Mouse (Mus musculus) layer of hippocampus, adult 2 months (tissue): ENCODE data around the gene Rhobtb3. TPM values are rescaled to one million over a fixed set of nuclear protein-coding genes. Genes with fewer than 3 reads are reported as not detected.
A peak's percentile ranks its signal among the peaks of the same experiment; 100 is the strongest.
"Not testable (repeated sequence)": the region's sequence is repeated elsewhere in the genome, so short reads cannot be mapped to it uniquely, and the experiment has no call there.

ENCODE experiments used
- DNase-seq, 2 experiments: peaks; one replicate each; pipeline ENCODE4 v3.0.0; 2022; ENCODE audit warnings: low spot score in 2 of 2
- H3K27ac ChIP-seq: fragments of 200-600 bp; 2 replicates; pipeline ENCODE4 v1.8.1; 2022
- H3K4me3 ChIP-seq: fragments of 200-600 bp; 2 replicates; pipeline ENCODE4 v1.8.1; 2022; ENCODE audit warnings: mild to moderate bottlenecking
- CTCF ChIP-seq: fragments of 200-600 bp; conservative IDR thresholded peaks from 2 replicates; pipeline ENCODE4 v1.8.1; 2022; ENCODE audit warnings: antibody characterized with exemption, mild to moderate bottlenecking, moderate library complexity
- total RNA-seq, 2 experiments: library from RNA; stranded (reverse); gene quantifications; 2 replicates each; pipeline ENCODE4 v1.2.3; 2021

Gene Rhobtb3
- total RNA-seq, 2 experiments from 2014 or later: 15.9 to 16.7 TPM

DNA sequence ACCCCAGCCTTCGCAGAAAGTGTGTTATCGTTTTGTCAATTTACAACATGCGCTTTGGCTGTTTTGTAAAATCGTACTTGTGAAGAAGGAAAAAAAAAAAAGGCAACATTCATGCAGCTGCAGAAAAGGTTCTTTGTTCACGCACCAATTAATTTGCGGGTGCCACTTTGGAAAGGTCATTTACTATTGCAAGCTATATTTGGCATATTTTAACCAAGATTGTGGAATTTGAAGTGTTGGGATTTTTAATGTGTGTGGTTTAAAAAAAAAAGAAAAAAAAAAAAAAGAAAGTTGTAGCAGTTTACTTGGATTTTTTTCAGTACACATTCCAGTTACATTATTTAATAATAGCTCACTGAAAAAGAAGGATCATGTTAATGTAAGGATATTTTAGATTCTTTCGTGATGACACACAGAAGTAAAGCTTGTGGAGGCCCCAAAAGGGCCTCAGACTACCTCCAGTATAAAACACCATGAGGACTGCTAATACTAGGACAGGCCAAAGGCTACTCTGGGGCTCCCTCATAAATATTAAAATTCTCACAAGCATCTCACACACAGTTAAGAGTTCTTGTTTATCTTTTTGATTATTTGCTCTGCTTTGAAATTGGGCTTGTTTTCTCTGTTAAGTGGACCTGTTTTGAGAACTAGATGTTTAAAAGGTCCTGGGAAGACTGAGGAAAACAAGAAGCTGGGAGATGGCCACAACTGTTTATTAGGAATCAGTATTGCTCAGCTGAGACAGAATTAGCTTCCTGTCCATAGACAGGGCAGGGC lies 507 bp upstream of the Rhobtb3 start:
- DNase-seq: no peak
- Histone ChIP-seq H3K4me3 (peak overlapping the region; percentile 81), H3K27ac (peak overlapping the region; percentile 96)
- no peak for TF ChIP-seq CTCF

DNA sequence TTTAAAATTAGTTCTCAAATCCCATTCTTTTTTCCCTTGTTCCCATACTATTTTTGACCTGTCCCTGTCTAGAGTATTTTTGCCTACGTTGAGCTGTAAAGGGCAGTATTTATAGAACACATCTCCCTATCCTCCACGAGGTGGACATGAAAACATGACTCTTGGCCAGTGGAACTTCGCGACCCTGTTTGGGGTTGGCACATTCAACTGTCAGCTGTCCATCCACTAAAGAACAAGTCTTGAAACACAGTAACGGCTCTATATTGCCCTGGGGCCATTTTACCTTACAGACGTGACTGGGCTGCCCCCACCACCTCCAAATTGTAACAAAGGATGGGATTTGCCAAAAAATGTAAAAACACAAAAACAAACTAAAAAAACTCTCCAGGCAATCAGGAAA lies 994 bp downstream of the Rhobtb3 start:
- peak; percentile 21; the same call in 1 of the 2 replicates for TF ChIP-seq CTCF
- H3K4me3 ChIP-seq: peak overlapping the region; percentile 81
- H3K27ac ChIP-seq: peak overlapping the region; percentile 96
- DNase-seq: no peak

DNA sequence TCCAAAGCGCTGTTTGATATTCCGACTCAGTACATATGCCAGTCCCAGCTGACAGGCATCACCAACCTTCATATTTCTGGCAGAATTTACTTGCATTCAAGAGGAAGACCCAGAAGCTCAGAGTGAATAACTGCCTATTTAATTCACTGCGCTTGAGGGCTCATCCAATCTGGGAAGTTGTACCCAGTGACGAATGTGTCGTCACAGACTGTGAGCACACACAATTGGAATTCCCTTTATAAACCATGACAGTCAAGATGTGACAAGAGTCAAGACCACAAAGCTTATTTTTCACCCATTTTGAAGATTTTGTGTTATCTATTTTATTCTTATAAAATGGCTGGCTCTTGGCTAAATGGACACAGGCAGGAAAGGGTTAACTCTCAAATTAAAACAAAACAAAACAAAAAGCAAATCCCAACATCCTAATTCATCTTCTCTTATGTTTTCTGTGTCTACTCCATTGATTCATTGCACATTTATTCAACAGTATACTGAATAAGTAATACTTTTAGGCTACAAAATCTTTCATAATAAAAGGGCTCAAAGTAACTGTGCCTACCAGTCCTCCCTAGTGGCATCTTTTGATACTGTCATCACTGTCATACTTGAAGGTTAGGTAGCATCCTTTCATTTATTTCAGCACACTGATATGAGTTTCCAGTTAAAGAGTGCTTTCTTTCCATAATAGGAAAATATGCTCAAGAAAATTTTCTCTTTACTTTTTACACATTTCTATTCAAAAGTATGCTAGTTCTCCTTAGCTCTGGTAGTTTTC lies 2.0 kb downstream of the Rhobtb3 start:
- peak overlapping the region; percentile 5; the same call in 1 of the 2 replicates for H3K4me3 ChIP-seq
- peak; percentile 58 for TF ChIP-seq CTCF
- H3K27ac ChIP-seq: peak overlapping the region; percentile 48; the same call in 1 of the 2 replicates
- no peak for DNase-seq

DNA sequence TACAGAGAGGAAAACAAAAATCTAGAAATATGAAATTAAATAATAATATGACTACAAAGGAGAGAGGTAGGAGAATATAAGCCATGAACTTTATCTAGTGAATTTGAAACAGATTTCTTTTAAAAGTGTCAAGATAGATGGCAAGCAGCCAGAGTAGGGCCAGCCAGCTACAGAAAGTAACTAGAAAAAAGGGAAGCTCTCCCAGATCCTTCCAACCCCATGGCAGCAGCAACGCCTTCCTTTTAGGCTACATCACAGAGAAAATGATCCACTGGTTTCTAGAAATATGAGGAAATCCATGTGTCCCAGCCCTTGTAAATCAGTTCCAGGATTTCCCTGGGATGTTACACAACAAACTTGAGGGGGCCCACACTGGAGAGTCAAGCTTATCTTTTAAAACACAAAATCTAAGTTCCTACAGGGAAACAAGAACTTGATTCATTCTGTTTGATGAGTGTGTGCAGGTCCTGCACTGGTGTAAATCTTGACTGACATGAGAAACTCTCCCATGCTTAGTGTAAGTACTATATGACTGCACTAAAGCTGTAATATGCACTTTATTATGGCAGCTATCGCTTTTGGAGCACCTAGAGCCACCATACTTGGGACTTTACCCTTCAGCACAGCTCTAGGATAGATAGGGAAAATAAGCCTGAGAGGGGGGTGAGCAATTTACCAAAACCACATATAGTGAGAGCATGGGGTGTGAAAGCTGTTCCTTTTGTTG lies 2.8 kb downstream of the Rhobtb3 start:
- no peak for TF ChIP-seq CTCF
- peak overlapping the region; percentile 48; the same call in 1 of the 2 replicates for H3K27ac ChIP-seq
- H3K4me3 ChIP-seq: peak overlapping the region; percentile 5; the same call in 1 of the 2 replicates
- no peak for DNase-seq

DNA sequence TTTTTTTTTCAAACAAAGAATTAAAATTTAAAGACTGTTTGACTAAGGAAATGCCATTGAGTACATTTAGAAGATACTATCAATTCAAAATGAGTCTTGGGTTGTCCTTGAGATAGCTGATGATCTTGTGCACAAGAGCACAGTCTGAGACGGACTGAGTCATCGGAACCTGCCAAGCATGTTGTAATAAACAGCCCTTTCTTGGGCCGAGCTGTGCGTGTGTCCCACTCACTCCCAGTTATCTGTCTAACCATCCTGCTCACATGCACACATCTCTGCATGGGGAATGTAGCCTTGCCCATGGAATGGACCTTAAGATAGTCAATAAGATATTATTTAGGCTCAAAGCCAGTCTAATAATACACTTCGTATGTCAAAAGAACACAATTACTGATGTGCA lies 4.9 kb downstream of the Rhobtb3 start:
- Histone ChIP-seq H3K27ac (no peak overlapping the region), H3K4me3 (no peak overlapping the region)
- TF ChIP-seq CTCF: no peak
- no peak for DNase-seq

DNA sequence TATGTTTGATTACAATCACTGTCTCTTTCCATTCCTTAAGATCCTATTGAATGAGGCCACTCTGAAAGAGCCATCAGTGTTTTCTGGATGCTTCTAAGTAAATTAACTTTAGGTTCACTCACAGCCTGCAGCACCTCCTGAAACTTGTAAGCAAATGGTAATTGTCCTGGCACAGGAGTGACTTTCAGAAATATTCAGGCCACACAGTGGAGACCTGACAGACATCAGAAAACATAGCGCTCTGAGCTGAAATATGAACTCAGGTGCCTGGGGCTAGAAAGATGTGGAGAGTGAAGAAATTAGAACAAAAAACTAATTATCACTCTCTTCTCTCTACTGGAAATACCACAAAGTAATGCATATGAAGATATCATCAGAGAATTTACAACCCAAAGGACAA lies 10.4 kb downstream of the Rhobtb3 start:
- H3K27ac ChIP-seq: no peak overlapping the region
- DNase-seq: no peak
- H3K4me3 ChIP-seq: no peak overlapping the region
- TF ChIP-seq CTCF: no peak

DNA sequence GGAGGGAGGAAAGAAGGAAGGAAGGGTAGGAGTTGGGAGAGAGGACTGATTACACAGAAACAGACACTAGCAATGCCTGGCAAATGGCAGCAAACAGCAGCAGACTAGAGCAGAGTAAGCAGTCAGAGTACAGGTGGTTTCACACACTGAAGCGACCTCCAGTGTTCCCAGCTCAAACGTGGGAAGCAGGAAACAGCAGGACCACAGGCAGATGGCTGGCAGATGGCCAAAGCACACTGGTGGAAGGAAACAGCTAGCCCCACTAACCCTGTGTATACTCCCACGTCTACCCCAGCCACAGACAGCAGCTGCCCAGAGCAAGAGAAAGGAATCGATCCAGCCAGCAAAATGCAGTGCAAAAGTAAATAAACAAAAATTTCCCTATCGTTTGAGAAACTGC lies 12.7 kb downstream of the Rhobtb3 start:
- H3K27ac ChIP-seq: peak overlapping the region; percentile 69
- H3K4me3 ChIP-seq: no peak overlapping the region
- no peak for TF ChIP-seq CTCF
- peak; percentile 59 to 64 for DNase-seq

DNA sequence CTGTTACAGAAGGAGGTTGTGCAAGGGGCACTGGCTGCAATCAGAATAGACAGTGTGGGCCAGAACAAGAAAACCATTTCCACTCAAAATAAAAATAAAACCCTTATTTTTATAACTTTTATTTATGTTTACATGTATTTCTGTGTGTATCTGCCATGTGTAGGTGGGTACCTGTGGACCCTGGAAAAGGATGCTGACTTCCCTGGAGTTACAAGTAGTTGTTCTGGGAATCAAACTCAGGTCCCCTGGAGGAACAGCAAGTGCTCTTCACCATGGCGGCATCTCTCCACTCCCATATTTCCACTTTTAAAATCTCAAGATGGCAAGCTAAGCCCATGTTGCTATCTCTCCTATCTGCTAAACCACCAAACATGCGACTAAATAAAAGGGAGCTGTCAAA lies 13.1 kb downstream of the Rhobtb3 start:
- no peak for DNase-seq
- no peak for TF ChIP-seq CTCF
- Histone ChIP-seq H3K4me3 (no peak overlapping the region), H3K27ac (peak overlapping the region; percentile 69)

DNA sequence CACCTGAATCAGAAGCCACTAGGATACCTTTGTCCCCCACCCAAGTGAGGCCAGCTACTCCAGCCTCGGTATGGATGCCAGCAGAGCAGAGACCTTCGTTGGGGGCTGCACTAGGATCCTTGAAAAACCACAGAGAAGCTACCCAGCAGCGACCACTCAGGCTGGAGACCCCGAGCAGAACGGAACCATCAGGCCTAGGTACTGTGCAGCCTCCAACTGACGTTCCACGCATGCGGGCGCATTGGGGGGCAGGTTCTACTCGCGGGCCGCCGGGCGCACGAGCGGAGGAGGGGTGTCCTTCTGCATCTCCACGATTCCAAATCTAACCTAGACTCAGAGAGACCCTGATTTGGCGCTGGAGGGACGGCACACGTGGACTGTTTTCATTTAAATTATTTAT lies 13.7 kb downstream of the Rhobtb3 start:
- TF ChIP-seq CTCF: no peak
- DNase-seq: no peak
- Histone ChIP-seq H3K4me3 (no peak overlapping the region), H3K27ac (no peak overlapping the region)

DNA sequence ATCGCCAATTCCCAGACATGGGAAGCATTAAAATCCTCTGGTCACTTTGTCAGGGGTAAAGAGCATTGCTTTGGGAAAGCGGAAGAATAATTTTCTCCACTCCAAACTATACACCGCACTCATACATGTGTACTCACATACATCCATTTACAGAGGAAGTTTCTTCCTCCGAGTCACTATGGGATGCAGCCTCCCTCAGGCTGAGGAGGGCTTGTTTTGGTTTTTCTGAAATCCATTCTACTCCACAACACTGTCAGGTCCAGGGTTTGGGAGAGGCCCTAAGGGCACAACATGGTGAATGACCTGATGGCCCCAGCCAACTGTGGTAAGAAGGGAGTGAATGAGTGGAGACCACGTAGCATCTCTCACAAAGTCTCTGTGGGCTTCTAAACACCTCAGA lies 14.7 kb downstream of the Rhobtb3 start:
- not testable (repeated sequence) for H3K4me3 ChIP-seq, DNase-seq, H3K27ac ChIP-seq

DNA sequence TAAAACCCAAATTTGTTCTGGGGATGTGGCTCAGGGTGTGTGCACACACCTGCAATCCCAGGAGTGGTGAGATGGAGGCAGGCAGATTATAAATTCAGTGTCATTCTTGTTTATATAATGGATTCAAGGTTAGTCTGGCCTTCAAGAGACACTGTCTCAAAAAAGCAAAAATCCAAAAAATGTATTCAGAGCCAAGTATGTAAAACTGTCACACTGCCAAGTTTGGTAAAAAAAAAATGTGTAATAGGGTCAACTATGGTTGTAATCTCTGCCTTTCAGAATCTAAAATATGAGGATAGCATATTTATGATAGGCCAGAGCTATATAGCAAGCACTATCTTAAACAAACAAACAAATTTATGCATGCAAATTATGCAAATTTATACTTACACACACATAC lies 15.8 kb downstream of the Rhobtb3 start:
- Histone ChIP-seq H3K27ac (no peak overlapping the region), H3K4me3 (no peak overlapping the region)
- DNase-seq: no peak
- TF ChIP-seq CTCF: no peak

DNA sequence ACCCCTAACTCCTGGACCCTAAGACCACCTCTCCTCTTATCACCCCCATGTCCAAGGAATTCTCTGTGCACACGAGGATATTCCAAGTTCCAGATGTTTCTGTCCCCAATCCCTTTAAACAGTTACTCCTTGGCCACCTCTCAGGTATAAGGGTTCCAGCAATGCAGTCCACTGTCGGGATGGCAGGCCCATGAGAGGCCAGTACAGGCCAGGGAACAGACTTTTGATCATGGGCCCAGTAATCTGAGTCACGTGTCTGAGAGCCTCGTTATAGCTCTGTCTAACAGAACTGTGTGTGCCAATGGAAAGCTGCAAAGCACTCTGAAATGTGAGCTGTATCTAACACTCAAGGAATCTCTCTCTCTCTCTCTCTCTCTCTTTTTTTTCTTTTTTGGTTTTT lies 29.6 kb downstream of the Rhobtb3 start:
- no peak for TF ChIP-seq CTCF

DNA sequence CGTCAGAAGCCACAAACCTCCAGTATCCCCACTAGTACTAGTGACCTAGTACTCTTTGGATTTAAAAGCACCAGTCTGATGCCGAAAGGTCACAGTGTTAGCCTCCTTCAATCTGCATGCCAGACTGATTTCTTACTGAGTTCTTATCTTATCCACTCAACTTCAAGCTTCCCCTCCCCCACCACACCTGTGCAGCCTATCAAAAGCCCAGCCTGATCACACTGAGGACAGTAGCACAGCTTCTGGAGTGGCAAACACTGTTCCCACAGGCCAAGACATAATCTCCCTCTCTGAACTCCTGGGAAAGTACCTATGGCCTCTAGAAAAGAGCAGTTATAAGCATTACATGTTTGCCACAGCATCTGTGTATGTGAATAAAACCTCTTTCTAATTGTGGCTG lies 35.5 kb downstream of the Rhobtb3 start:
- TF ChIP-seq CTCF: no peak
- Histone ChIP-seq H3K27ac (0 out of 2 replicates have a peak overlapping the region, but pooled peaks have one; percentile 1), H3K4me3 (no peak overlapping the region)
- DNase-seq: no peak

More for the DNA sequence above, 29.6 kb downstream of the Rhobtb3 start:
- Histone ChIP-seq H3K27ac (no peak overlapping the region), H3K4me3 (no peak overlapping the region)
- DNase-seq: no peak
